Mouse (Mus musculus) heart, adult 10 weeks (tissue): ENCODE results near the gene Dmxl2. TPM values are rescaled to one million over a fixed set of nuclear protein-coding genes. Genes with fewer than 3 reads are reported as not detected.

ENCODE experiments used
- polyA plus RNA-seq: library from polyadenylated mRNA; stranded (reverse); fragments of 350-450 nt; fragmentation: Illumina TruSeq; extraction: RNeasy Lipid Tissue Mini Kit (QIAGEN cat#74804); gene quantifications from one replicate; pipeline ENCODE4 v1.2.3, GENCODE M21; 2014; ENCODE audit warnings: low read depth, low replicate concordance

The Dmxl2 gene
- 17.8 TPM for polyA plus RNA-seq

DNA sequence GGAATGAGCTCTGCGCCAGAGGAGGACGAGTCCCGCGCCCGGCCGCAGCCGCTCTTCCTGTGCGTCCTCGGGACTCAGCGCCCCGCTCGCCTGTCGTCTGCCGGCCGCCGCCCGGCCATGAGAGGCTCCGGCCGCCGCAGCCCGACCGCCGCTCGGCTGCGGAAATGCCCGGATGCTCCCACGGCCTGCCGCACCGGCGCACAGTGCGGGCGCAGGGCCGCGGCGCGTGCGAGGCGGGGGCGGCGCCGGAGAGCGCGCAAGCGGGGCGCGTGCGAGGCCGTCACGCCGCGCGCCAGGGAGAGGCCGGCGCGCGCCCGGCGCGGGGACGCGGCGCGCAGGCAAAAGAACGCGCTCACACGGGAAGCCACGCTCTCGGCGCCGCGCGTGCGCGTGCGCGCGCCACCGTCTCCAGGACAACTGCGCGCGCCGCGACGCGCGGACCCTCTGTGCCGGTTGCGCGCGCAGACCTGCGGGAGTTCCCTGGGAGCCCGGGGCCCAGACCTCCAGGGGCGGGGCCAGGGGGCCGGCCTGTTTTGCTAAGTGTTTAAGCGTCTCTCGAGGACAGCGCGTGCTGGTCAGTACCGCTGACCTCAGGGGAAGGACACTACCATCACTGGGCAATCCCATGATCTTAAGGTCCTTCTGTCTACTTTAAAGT lies at the start of gene Dmxl2:
Gene Dmxl2, minus strand, starts transcription at position 174 of the 658 bp plus-strand sequence.

DNA sequence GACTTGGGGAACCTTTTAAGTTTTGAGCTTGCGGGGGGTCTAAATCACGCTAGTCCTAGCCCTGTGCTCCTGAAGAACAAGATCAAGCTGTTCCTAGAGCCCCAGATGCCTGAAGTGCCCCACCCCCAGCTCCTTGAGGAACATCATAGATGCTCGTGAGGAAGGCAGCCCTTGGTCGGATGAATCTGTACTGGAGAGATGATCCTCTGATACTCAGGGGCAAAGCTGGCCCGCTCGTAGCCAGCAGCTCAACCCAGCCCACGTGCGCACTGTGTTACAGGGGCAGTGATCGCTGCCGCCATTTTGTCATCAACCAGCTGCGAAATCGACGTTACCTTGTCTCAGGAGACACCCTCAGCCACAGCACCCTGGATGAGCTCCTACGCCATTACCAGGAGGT lies 37.3 kb upstream of the Dmxl2 start, which contains the start of gene Sh2d7:
Gene Sh2d7, plus strand, starts transcription at position 301 of the 400 bp plus-strand sequence.

Other genes starting within 250 kb of the Dmxl2 start
- gene Cyp19a1, start 233.5 kb downstream of the Dmxl2 start, polyA plus RNA-seq = not detected
- gene Gldn, start 215.1 kb downstream of the Dmxl2 start, polyA plus RNA-seq = not detected
- not detected for gene Sh2d7, start 37.4 kb upstream of the Dmxl2 start, polyA plus RNA-seq
- gene Cib2, start 58.6 kb upstream of the Dmxl2 start, polyA plus RNA-seq = 4.3 TPM
- gene Idh3a, start 84.7 kb upstream of the Dmxl2 start, polyA plus RNA-seq = 702 TPM
- gene Acsbg1, start 160.2 kb upstream of the Dmxl2 start, polyA plus RNA-seq = 0.29 TPM
- gene Dnaja4, start 197.2 kb upstream of the Dmxl2 start, polyA plus RNA-seq = 90.6 TPM
- gene Wdr61, start 232.9 kb upstream of the Dmxl2 start, polyA plus RNA-seq = 42.7 TPM